Mouse (Mus musculus) layer of hippocampus, postnatal 14 days (tissue): ENCODE measurements around the gene Klk7. TPM values are rescaled to one million over a fixed set of nuclear protein-coding genes. Genes with fewer than 3 reads are reported as not detected.

Experiments
- total RNA-seq, 2 experiments: library from RNA; stranded (reverse); gene quantifications; 2 replicates each; pipeline ENCODE4 v1.2.3; 2021

Klk7 gene
- total RNA-seq, 2 experiments from 2014 or later = 0.35 to 0.45 TPM

Other genes starting within 250 kb of the Klk7 start
- gene Zfp658, start 249.0 kb upstream of the Klk7 start, total RNA-seq = 1 to 10 TPM; 5.9 to 6.5 TPM
- gene Zfp719, start 231.7 kb upstream of the Klk7 start, total RNA-seq = 10 to 100 TPM; 20.5 to 25.1 TPM
- under 1 TPM in 1 of 2 experiments, not detected in 1; 0.39 TPM for gene Zfp819, start 204.1 kb upstream of the Klk7 start, total RNA-seq
- gene Ceacam18, start 176.6 kb upstream of the Klk7 start, total RNA-seq = under 1 TPM; 0.19 to 0.28 TPM
- 1 to 10 TPM in 1 of 2 experiments, under 1 TPM in 1; 0.74 to 1.7 TPM for gene Siglece, start 151.1 kb upstream of the Klk7 start, total RNA-seq
- 10 to 100 TPM in 1 of 2 experiments, 1 to 10 TPM in 1; 9.9 to 12.6 TPM for gene Ctu1, start 139.3 kb upstream of the Klk7 start, total RNA-seq
- not detected for gene Klk14, start 120.9 kb upstream of the Klk7 start, total RNA-seq
- gene Klk13, start 98.7 kb upstream of the Klk7 start, total RNA-seq = not detected
- gene Klk12, start 42.4 kb upstream of the Klk7 start, total RNA-seq = not detected
- not detected for gene Klk11, start 36.7 kb upstream of the Klk7 start, total RNA-seq
- under 1 TPM; 0.55 to 0.93 TPM for gene Klk10, start 30.3 kb upstream of the Klk7 start, total RNA-seq
- under 1 TPM in 1 of 2 experiments, not detected in 1; 0.43 TPM for gene Klk9, start 19.4 kb upstream of the Klk7 start, total RNA-seq
- 10 to 100 TPM; 25.3 to 25.9 TPM for gene Klk8, start 13.7 kb upstream of the Klk7 start, total RNA-seq
- not detected for gene Klk6, start 13.2 kb downstream of the Klk7 start, total RNA-seq
- not detected for gene Klk5, start 30.7 kb downstream of the Klk7 start, total RNA-seq
- gene Klk4, start 69.9 kb downstream of the Klk7 start, total RNA-seq = not detected
- not detected for gene Klk15, start 122.4 kb downstream of the Klk7 start, total RNA-seq
- not detected for gene Klk1b8, start 139.4 kb downstream of the Klk7 start, total RNA-seq
- gene Klk1b1, start 155.5 kb downstream of the Klk7 start, total RNA-seq = not detected
- gene Klk1b9, start 164.8 kb downstream of the Klk7 start, total RNA-seq = not detected
- not detected for gene Klk1b11, start 184.6 kb downstream of the Klk7 start, total RNA-seq
- not detected for gene Klk1b26, start 200.9 kb downstream of the Klk7 start, total RNA-seq
- gene Klk1b27, start 241.0 kb downstream of the Klk7 start, total RNA-seq = not detected